Mouse (Mus musculus) ES-E14 (cell line): Measurements from ENCODE around the gene Mlst8.

Experiments
- CHD2 ChIP-seq: IDR thresholded peaks from 2 replicates; pipeline ENCODE4 v1.6.1; 2014; ENCODE audit warnings: mild to moderate bottlenecking, low read depth, low read length, inconsistent platforms
- HCFC1 ChIP-seq: IDR thresholded peaks from 2 replicates; pipeline ENCODE4 v1.6.1; 2012; ENCODE audit warnings: low read length, inconsistent platforms, borderline replicate concordance; ENCODE audit not compliant: insufficient read depth
- MAFK ChIP-seq: IDR thresholded peaks from 2 replicates; pipeline ENCODE4 v1.6.1; 2014; ENCODE audit warnings: mild to moderate bottlenecking, low read depth, low read length, inconsistent platforms; ENCODE audit not compliant: insufficient read depth
- ZC3H11A ChIP-seq: IDR thresholded peaks from 2 replicates; pipeline ENCODE4 v1.6.1; 2012; ENCODE audit warnings: low read depth, mild to moderate bottlenecking, inconsistent platforms, low read length, borderline replicate concordance
- ZNF384 ChIP-seq: IDR thresholded peaks from 2 replicates; pipeline ENCODE4 v1.6.1; 2012; ENCODE audit warnings: low read depth, low read length, inconsistent platforms

GRCm38 (mm10) chr17:24489265-24490030 is 10.6 kb upstream of the Mlst8 start:
- no peak for TF ChIP-seq MAFK
- no peak for TF ChIP-seq HCFC1
- no peak for TF ChIP-seq ZC3H11A
- no peak for TF ChIP-seq CHD2
- no peak for TF ChIP-seq ZNF384
